Mouse (Mus musculus): ENCODE measurements around the gene Rce1.

GRCm38 (mm10) chr19:4603801-4604723 is 21.4 kb downstream of the Rce1 start:
- TF ChIP-seq CTCF (IDR thresholded peaks at IDR 0.05) (peak; percentile 81), EP300 (IDR thresholded peaks at IDR 0.05) (no peak)
